Mouse (Mus musculus) cerebellum, adult 8-10 months (tissue): ENCODE data around the gene Gm29776.
A peak's percentile ranks its signal among the peaks of the same experiment; 100 is the strongest.

ENCODE experiments used
- DNase-seq: peaks from one replicate; pipeline ENCODE4 v3.0.0; 2022

The Gm29776 gene

DNA sequence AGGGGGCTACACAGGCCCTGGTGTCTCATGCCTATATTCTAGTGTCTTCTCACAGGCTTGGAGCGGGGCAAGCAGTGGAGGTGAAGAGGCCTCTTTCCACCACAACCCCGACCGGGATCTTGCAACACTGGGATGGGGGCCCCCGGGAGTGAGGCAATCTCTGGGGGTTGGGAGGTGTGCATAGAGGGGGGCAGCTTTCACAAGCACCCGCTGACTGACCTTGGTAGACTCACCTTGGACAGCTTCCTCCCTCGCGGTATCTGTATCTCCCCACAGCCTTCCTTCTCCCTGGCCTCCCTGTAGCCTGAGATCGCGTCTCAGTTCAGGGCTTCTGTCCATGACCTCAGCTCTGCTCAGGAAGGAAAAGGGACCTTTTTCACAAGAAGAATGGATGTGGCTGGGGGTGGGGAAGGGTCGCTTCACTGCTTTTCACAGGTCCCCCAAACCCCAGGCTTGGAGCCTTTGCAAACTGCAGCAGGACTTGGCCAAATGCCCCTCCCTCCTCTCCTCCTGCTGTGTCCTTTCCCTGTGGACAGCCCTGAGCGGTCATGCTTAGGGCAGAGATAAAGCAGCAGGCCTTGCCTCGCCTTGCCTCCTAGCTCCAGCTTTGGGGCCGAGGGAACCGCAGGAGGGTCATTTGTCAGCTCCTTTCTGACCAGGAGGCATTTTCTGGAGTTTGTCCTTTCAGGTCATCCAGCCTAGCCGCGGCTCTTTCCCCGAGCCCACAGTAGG, 8.1 kb upstream of the Gm29776 start:
- DNase-seq = no peak

DNA sequence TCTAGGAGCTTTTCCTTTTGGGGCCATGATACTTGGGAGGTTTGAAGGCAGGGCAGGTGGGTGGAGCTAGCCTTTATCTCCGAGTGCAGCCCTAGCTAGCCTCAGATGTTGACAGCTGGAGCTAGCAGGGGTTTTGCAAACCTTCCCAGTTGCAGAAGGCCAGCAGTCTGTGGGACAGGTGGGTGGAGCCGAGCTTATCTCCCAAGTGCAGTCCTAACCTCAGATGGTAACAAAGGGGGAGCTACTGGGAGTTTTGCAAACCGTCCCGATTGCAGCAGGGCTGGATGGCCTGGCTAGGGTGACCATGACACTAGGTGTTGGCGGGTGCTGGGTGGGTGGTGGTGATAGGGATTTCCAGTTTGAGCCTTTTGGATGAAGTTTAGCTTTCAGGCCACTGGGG, 7.2 kb upstream of the Gm29776 start:
- DNase-seq = no peak

DNA sequence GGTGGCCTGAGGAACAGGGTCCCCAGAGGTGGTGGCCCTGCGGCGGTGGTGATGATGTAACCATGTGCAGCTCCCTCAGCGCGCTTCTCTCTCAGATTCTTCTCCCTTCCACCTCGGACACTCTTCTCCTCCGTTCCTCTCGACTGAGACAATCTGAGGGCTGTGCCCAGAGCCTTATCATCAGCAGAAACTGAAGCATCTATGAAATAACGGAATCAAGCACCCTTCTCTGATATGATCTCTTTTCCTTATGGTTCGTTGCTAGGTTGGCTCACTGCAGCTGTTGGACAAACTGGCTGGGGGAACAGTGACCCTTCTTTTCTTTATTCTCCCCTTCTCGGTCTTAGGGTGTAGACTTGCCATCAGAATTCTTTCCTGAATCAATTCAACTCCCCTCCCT, 4.6 kb upstream of the Gm29776 start:
- DNase-seq = no peak

- peak; percentile 70 for DNase-seq
Measured at GRCm38 (mm10) chr14:54701298-54701697, 2.7 kb upstream of the Gm29776 start.

DNA sequence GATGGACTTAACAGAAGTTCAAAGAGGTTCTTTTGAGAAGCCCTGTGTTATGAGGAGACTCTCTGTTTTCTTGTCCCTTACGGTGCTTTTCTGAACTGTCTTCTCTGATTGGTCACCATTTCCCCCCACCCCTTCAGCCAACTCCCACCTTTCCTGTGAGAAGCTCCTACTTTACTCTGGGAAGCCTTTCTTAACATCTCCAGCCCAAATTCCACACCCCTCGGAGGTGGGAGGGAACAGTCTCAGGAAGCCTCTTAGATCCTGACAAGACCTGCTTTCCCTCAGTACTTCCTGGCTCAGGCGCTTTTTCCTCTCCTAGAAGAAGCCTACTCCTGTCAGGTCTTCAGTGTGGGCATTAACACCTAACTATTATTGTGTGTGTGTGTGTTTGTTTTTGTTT, 953 bp upstream of the Gm29776 start:
- DNase-seq = no peak

GRCm38 (mm10) chr14:54696752-54697151, 1.9 kb downstream of the Gm29776 start:
- DNase-seq = no peak

GRCm38 (mm10) chr14:54695042-54695441, 3.6 kb downstream of the Gm29776 start:
- no peak for DNase-seq

DNA sequence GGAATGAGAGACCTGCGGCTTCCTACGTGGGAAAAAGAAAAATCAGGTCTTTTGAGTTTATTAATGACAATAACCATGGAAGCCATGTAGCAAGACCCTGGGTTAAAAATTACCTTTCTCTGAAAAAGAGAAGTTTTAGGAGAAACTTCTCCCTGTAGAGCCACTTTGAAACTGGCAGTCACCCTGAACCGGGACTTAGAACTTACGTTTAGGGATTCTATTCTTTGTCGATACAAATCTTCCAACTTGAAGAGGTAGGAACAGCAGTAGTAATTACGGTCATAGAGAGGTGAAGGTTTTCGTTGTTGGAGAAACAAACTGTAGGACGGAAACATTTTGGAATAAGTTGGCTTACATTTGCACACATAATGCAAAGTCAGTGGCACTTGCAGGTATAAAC, 11.4 kb downstream of the Gm29776 start:
- DNase-seq = no peak

- DNase-seq = peak; percentile 100
Measured at GRCm38 (mm10) chr14:54686522-54687143, 12.0 kb downstream of the Gm29776 start, which contains the start of gene Acin1. Gene Acin1, minus strand, starts transcription at chr14:54686931.

GRCm38 (mm10) chr14:54686063-54686521, 12.5 kb downstream of the Gm29776 start, which contains the start of gene 1700123O20Rik:
Gene 1700123O20Rik, plus strand, starts transcription at chr14:54686216.
- no peak for DNase-seq

DNA sequence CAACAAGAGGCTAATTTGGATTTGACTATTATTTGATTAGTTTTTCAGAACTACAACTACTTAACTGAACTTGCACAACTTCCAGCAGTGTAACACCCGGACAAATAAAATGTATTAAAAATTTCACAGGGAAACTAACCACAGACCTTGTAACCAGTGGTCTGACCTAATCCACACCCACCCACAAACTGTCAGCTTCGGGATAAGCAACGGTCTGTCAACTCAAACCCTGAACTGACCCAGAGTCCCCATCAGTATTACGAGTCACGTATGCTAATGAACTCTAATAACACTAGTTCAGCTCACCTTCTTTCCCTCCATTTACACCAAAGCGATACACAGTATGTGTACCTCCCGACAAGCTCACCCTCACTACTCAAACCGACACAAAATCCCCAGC, 13.2 kb downstream of the Gm29776 start:
- DNase-seq = no peak

- no peak for DNase-seq
Measured at GRCm38 (mm10) chr14:54682396-54682795, 16.2 kb downstream of the Gm29776 start.

DNA sequence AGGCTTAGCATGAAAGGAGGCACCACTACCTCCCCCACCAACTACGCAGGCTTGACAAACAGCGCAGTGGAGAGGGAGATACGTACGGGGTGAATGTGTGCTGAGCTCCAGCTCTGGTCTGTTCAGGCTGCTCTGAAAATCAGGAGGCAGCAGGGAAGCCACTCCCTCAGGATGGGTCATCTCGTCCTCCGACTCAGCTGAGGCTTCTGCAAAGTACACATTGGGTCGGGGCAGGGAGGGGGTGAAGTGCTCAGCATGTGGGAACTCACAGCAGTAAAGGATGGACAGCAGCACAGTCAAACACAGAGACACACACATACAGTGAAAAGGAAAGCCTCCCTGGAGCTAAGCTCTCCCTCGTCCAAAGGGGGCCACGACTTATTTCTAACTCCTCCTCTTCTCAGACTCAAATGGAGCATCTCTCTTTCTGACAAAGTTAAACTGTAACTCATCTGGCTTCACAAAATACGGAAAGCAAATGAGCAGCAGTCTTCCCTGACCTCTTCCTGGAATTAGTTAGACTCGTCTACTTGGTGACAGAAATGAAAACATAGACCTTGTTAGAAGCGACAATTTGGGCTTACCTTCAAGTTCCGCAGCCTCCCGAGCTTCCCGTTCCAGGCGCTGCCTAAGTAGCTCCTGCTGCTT, 19.9 kb downstream of the Gm29776 start:
- no peak for DNase-seq

- DNase-seq = no peak
Measured at GRCm38 (mm10) chr14:54676290-54676689, 22.3 kb downstream of the Gm29776 start.

GRCm38 (mm10) chr14:54674317-54674716, 24.3 kb downstream of the Gm29776 start:
- no peak for DNase-seq

DNA sequence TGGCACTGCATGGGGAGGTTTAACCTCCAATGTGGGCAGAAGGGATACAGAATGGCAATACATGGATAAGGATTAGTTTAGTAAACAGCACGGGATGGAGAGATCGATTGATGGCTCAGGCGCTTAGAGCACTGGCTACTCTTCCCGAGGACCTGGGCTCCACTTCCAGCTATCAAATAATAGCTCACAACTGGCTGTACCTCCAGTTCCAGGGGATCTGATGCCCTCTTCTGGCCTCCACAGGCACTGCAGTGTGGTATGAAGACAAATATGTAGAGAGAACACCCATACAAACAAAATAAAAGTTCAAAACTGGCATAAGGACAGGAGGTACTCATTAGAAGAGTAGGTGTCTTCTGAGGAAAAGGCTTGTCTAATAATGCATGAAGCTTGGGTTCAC, 29.3 kb downstream of the Gm29776 start:
- DNase-seq = no peak

DNA sequence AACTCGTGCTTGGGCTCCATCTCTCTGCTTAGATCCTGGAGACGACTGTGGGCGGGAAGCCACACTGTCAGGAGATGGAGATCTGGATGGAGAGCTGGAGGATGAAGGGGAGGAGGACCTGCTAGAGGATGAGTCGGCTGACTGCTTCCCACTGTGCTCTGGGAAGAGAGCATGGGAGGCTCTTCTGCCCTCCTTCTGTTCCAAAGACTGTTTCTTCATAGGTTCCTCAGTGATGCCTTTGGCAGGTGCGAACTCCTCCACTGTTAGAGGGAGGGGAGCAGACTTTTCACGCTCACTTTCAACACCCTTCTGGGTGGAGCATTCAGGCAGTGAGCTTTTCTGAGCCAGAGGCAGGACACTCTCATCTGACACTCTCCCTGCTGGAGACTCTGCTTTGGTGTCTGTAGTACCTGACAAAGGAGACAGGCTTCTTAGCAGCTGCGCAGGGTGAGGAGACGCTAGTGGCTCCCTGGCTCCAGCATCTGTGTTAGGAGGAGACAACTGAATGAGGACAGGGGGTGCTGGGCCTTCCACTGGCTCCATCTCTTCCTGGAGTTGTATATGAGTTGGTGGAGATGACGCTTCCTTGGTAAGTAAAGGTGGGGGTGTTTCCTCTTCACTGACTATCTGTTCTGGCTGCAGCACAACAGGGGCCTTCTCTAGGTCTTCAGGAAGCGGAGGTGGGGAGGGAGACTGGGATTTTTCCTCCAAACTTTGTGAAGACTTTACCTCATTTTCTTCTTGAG, 34.0 kb downstream of the Gm29776 start:
- no peak for DNase-seq

- no peak for DNase-seq
Measured at GRCm38 (mm10) chr14:54660009-54660408, 38.6 kb downstream of the Gm29776 start.

- DNase-seq = peak; percentile 79
Measured at GRCm38 (mm10) chr14:54653496-54653895, 45.1 kb downstream of the Gm29776 start.

- DNase-seq = no peak
Measured at GRCm38 (mm10) chr14:54652787-54653186, 45.8 kb downstream of the Gm29776 start.

DNA sequence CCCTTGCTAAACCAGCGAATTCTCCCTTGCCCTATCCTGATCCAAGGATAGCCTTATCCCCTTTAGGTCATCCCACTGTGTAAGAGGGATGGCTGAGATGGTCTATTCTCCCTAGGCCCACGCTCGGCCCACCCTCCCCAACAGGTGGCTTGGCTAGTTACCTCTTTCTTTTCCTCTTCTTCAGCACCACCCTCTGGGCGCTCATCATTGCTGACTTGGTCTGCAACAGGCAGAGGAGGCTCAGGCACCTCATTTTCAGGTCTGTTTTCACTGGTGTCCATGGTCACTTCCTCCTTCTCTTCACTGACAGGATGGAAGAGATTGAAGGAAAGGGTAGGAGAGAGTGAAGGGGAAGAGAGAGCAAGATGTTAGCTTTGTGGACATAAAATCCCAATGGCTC, 47.1 kb downstream of the Gm29776 start:
- DNase-seq = no peak

DNA sequence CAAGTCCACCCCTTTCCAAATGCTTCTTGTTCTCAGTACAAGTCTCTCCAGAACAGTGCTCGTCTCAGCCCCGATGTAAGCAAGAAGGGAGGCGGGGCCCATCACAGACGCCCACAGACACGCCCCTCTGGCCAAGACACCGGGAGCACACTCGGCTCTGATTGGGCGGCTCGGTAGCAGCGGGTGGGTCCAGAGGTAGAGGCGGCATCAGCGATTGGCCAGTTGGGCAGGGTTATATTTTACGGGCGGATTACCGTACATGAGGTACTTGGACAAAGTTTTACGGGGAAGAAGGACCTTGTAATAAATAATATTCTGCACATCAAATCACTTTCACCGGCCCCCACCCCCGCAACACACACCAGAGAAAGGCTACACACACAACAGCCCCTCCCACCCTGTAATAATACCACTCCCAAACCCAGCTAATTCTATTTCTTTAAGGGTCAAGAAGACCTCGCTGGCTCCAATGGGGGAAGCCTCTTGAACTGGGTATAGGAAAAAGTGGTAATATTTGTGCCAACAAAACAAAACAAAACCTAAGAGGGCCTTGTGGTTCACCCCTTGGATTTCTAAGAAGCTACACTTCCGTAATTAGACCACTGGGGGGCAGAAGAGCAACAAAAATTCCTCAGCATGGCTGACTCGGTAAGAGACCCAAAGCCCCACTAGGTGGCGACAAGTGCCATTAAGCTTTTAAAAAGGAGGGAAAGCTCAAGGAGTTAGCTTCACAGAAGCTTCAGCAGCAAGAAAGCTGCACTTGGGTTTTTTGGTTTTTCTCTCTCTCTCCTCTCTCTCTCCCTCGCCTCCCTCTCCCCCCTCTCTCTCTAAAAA, 47.8 kb downstream of the Gm29776 start:
- DNase-seq = peak; percentile 85
